Mouse (Mus musculus) layer of hippocampus, adult 9-11 months (tissue): ENCODE data around the gene Togaram2.
A peak's percentile ranks its signal among the peaks of the same experiment; 100 is the strongest.
"Not testable (repeated sequence)": the region's sequence is repeated elsewhere in the genome, so short reads cannot be mapped to it uniquely, and the experiment has no call there.

Experiments used
- DNase-seq: peaks from one replicate; pipeline ENCODE4 v3.0.0; 2022

Gene Togaram2

DNA sequence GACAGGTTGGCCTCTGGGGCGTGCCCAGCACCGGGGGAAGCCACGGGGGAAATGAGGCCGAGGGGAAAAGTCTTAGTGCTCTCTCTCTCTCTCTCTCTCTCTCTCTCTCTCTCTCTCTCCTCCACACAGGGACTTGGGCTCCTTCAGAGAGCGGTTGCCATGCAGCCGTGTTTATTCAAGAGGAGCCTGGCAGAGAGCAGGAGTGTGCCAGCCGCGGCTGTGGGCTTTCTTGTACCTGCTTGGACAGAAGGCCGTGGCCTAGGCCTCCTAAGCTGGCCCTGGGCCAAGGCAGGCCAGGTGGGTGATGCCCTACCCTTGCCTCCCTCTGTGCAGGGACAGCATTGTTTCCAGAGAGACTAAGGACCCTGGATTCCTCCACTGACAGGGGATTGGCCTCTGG is at the start of gene Togaram2:
Togaram2 (plus strand) TSS at position 170 of the 400 bp plus-strand sequence.
- no peak for DNase-seq

DNA sequence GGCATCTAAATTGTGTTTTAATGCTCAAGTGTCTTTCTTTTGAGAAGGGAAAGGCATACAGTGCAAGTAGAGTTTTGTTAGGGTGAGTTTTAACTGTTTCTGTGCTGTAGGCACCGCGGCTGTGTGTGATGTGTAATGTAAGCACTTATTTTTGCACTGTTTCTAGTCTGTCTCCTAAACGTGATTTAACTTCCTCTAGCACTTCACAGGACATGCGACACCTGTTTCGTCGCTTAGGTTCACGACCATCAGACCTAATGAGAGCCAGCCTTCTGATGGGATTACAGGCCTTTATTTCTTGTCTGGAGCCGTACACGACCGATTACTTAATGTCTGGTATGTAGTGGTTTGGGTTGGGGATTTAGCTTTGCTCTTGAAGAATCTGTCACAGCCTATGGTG is 41.3 kb upstream of the Togaram2 start:
- no peak for DNase-seq

DNA sequence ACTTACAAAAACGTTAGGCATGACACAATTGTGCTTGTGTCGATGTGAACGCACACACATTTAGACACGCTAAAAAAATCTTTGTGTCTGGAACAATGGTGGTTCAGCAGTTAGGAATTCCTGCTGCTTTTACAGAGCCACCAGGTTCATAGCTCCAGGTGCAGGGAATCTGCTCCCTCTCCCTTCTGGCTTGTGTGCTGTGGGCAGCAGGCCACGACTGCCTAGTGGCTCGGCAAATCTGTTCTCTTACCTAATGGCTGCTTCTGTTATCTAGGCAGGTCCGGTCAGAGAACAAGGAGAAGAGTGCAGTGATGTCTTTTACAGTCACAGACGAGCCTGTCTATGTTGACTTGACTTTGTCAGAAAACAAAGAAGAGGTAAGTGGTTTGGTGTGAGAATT is 39.7 kb upstream of the Togaram2 start:
- no peak for DNase-seq

DNA sequence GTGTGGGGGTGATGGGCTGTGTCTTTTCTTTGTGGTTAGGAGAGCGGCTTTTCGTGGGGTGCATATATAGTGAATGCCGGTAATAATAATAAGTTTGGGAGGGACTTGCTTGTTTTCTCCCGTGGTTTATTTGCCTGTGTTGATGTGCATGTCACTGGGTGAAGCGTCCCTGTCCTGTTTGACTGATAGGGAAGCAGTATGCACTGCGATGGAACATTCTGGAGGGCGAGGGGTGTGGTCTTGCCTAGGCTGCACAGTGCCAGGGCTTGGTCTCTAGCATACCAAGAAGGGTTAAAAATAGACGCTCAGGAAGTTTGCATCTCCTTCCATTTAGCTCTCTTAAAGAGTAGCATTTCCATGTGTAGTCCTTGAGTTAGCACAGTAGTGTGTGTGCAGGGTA is 36.3 kb upstream of the Togaram2 start:
- DNase-seq: no peak

DNA sequence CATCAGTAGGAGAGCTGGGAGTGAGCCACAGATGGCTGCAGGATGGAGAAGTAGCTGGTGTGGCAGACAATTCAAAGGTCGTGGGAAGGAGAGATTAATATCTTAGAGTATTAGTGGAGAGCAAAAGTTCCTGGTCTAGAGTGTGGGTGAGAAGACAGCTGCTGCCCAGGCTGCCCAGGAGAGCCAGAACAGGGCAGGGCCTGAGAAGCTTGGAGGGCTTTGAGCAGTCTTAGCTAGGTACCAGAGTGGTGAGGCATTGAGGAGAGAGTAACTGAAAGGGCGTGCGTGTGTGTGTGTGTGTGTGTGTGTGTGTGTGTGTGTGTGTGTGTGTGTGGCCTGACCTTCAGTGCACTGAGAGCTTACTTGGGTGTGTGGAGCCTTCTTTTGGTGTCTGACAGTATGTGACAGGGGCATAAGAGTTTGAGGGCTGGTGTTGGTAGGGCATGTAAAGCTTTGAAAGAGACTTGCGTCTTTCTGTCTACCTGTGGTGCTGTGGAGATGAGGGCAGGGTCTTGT is 35.3 kb upstream of the Togaram2 start:
- DNase-seq: no peak

DNA sequence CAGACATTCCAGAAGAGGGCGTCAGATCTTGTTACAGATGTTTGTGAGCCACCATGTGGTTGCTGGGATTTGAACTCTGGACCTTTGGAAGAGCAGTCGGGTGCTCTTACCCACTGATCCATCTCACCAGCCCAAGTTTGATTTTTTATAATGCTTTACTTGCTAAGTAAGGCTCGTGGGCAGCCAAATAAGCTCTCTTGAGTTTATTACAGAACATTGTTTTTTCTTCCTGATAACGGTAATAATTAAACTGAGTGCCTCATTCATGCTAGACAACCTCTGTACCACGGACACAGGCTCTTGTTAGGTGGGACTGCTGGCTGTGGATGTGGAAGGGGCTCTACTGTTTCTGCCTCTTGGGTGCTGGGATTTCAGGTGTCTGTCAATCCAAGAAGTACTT is 34.0 kb upstream of the Togaram2 start:
- DNase-seq: not testable (repeated sequence)

DNA sequence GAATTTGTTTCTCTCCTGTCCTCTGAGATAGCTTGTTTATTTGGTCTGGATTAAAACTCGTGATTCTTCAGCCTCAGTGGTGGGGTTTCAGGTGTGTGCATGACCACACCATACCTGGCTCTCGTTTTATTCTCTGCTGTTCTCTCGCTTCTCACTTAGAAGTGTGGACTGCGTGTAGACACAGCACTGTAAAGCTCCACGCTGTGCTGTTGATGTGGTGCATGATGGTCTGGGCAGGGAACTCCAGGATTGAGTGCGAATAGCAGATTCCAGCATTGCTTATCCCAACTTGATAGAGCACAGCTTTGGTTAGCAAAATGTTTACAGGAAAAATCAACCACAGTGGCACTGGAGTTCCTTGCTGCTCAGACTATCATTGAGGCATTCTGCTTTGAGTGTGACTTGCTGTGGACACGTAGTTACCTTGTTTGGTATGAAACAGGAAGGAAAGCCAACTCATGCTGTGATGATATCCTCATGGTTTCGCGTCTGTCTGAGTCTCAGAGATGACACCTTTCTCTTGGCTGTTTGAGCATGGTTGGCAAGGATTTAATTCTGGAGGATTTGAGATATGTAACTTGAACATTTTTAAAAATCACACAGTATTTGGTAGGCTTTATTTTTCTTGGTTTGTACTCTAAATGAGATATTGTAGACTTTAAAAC is 32.5 kb upstream of the Togaram2 start:
- DNase-seq: no peak

DNA sequence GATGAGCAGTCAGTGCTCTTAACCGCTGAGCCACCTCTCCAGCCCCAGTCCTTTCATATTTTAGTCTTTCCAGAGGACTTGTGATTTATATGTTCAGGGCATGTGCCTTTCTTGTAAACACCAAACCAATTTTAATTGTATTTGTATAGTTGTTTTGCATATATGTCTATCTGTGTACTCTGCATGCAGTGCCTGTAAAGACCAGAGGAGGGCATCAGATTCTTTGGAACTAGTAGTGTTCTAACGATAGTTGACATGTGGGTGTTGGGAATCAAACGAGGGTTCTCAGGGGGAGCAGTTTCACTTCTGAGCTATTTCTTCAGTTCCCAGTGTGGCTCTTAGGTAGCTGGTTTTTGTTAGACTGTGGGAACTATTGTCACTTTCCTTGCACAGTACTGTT is 30.9 kb upstream of the Togaram2 start:
- no peak for DNase-seq

DNA sequence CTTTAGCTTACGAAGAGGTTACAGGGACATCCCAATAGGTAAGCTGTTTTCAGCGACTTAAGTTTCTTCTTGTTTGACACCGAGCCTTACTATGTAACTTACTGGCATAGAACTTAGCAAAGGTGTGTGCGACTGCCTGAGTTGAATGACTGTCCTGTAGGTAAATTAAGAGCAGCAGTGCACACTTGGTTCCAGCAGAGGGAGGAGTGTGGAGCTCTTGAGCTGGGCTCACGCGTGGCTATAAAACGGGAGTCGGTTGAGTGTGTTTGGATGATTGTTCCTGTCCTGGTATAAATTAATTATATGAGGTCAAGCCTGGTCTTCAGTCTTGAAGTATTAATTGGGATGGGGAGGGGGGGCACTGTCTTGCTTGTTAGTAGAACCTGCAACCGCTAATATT is 23.1 kb upstream of the Togaram2 start:
- no peak for DNase-seq

DNA sequence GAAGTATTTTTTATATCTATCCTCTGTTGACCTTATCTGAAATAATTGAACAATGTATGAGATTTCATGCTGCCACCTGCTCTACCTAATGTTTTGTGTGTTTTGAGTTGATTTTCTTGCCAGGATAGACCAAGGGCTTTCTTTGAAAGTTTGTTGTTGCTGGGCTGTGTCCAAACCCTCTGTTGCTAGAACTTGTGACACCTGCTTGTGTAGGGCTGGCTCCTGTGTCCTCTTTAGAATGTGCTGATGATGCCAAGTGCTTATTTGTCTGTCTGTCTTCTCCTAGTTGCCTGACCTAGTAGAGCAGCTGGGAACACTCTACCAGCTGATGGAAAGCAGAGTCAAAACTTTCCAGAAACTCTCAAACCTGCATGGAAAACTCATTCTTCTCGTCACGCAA is 20.6 kb upstream of the Togaram2 start:
- DNase-seq: no peak

DNA sequence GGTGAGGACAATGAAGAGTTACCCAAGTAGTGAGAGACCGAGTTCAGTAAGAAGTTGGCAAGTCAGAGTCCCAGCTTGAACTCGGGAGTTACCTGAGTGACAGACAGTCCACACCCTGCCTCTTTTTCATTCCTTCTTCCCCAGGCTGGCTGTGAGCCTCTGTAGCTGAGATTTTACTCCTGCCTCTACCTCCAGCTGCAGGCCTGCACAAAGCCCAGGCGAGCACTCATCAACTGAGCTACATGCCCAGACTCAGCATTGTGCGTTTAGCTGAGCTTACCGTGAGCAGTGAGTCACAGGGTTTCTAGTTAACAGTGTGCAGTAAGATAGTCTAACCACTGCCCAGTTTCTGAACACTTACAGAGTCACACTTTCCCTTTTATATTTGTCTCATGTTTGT is 20.1 kb upstream of the Togaram2 start:
- DNase-seq: no peak

DNA sequence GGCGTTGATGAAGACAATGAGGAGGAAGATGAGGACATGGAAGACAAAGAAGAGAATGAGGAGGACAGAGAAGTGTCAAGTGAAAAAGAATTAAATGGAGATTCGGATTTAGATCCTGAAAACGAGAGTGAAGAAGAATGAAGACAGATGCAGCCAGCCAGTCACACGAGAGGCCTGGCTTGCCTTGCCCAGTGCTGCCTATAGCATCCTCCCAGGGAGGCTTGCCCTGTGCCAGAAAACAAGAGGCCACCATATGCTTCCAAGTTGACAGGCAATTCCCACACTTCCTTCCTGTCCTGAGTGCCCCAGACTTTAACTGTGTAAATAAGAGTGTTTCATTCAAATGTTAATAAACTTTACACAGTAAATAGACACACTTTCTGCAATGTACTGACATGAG is 15.5 kb upstream of the Togaram2 start:
- no peak for DNase-seq

DNA sequence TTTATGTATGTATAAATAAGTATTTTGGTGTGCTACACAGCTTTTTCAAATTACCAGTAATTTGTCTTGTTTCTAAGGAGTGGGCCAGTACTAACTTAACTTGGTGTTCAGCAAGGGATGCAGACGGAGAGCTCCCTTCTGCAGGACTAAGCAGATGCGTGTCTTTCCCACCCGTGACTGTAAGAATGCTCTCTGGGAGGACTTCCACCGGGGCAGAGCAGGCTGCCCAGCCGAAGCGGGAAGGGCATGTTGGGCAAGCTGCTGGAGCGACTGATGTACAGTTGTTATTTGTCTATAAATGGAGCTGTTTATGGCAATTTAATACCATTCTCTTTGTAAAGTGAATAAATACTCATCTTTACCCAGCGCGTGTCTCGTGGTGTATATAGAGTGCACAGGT is 14.4 kb upstream of the Togaram2 start:
- no peak for DNase-seq

DNA sequence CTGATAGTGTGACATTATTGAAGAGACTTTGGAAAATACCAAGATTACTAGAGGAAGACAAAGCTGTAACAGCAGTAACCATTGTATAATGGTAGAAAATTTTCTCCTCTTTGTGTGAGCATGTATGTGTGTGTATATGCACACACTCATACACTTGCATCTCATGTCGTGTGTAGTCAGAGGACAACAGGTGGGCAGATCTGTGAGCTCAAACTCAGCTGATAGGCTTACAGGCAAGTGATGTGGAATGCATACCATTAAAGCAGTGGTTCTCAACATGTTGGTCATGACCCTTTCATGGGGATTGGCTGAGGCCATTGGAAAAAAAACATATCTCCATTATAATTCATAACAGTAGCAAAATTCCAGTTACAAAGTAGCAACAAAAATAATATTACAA is 12.7 kb upstream of the Togaram2 start:
- no peak for DNase-seq

DNA sequence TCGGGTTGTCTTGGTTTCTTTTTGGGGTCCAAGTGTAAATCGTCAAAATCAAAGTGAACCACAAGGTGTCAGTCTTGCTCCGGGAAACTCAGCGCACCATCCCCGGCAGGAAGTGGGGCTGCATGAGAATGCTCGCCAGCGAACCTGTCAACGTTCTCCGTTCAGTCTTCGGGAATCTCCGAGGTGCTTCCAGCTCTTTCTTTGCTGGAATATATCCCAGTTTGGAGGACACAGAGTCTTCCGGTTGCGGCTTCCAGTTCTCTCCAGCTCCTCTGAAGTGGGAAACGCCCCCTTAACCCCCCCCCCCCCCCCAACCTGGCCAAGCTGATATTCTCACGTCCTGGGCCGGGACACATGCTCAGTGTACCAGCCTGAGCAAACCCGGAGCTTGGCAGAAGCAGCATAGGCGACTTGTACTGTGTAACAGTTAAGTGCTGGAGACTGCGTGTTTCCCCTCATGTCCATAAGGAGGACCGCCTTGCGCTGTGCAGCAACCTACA is 10.3 kb upstream of the Togaram2 start:
- DNase-seq: peak; percentile 54

DNA sequence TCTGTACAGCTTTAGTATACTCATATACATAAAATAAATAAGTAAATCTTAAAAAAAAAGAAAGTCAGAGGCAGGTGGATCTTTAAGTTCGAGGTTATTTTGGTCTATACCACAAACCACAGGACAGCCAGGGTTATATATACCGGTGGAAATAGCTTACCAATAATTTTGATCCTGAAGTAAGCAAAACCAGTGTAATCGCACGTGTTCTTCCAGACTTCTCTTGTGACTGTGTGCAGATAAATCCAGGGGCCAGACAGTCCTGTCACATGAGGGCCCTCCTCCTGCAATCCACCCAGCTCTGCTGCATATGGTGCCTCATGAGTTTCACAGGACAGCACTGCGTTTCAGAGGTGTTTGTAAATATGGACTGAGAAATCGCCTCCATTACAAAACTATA is 9.6 kb upstream of the Togaram2 start:
- DNase-seq: no peak

DNA sequence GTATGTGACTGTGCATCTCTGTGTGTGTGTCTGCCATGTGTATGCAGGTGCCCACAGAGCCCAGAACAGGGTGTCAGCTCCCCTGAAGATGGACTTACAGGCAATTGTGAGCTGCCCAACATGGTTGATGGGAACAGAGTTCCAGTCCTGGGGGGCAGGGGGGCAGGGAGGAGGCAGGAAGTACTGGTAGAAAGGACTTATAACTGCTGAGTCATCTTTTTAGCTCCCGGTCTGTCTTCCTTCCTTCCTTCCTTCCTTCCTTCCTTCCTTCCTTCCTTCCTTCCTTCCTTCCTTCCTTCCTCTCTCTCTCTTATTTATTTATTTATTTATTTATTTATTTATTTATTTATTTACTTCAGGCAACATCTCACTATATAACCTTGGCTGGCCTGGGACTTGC is 8.9 kb upstream of the Togaram2 start:
- no peak for DNase-seq

DNA sequence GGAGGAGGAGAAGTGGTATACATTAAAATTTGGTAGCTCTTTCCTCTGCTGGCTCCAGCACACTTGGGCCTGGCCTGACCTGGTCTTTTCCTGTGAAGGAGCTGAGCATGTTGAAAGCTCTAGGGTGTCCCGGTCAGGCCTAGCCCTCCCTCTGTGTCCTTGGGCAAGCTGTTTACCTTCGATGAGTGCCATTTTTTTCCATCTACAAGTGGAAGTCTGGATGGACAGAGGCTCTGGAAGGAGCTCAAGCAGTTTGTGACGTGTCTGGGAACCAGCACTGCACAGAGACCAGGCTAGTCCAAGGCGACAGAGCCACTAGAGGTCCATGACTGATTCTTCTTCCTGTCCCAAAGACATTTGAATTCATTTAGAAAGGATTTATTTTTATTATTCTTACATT is 7.9 kb upstream of the Togaram2 start:
- DNase-seq: no peak

DNA sequence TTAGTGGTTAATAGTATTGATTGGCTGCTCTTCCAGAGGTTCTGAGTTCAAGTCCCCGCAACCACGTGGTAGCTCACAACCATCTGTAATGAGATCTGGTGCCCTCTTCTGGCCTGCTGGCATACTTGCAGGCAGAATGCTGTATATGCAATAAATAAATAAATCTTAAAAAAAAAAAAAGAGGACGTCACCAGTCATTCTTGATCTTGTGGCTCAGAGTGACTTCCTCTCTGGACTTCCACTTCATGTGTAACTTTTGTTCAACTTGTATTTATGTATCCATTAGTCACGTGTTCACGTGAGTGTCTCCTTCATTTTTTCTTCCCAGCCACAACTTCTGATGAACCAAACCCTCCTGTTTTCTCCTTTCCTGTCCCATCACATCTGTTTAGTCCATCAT is 3.5 kb upstream of the Togaram2 start:
- no peak for DNase-seq

DNA sequence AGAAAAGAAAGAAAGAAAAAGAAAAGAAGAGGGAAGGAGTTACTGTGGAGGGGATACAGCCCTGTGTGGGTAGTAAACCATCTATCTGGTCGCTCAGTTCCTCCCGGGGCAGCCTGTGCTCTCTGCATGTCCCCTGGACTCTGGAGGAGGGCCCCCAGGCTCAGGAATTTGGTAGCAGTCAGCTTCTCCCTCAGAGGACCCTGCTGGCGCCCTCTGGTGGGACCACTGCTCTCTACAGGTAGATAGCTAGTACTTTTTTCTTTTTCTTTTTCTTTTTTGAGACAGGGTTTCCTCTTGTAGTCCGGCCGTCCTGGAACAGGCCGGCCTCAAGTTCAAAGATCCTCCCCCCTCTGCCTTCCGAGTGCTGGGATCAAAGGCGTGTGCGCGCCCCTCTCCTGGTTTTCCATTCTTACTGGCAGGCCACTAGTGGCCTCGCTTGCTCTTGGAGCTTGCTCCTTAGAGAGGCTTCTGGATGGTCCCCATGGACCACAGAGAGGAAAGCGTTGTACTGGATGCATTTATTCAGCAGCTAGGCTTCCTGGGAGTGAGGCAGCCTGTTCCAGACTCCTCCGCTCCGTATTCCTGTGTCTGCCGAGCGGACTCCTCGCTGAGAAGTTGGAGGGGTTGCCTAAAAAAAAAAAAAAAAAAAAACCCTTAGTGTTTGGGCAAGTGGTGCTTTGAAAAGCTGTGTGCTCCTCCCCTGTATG is 1.1 kb upstream of the Togaram2 start:
- no peak for DNase-seq

DNA sequence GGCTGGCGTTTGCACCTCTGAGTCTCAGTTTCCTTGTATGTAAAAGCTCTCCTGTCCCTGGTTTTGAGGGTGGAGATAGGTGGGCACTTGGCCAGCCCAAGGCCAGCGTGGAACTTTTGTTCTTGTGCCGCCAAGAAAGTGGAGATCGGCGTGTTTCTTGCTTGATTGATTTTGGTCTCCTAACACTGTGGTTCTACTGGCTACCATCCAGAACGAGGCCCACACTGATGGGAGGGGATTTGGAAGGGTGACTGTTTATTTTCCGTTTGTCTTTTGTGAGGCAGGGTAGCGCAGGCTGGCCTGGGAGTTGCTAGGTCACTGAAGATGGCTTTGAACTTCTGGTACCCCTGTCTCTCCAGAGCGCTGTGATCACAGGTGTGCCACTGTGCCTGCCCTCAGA is 875 bp downstream of the Togaram2 start:
- DNase-seq: no peak

DNA sequence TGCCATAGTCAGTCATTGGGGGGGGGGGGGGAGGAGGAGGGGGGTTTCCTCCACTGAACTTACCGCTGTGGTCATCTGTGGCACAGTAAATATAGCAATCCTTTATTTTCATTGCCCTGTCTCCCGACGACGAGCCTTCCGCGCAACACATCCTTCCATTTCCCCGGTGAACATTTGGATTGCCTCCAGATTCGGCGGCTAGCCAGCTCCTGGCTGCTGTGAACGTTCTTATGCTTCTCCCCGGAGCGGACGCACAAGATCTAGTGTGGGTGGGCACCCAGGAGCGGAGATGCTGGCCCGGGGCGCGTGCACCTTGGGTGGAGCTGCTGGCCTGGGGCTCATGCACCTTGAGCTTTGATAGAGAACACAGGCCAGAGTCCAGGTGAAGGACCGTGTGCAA is 1.8 kb downstream of the Togaram2 start:
- DNase-seq: no peak

DNA sequence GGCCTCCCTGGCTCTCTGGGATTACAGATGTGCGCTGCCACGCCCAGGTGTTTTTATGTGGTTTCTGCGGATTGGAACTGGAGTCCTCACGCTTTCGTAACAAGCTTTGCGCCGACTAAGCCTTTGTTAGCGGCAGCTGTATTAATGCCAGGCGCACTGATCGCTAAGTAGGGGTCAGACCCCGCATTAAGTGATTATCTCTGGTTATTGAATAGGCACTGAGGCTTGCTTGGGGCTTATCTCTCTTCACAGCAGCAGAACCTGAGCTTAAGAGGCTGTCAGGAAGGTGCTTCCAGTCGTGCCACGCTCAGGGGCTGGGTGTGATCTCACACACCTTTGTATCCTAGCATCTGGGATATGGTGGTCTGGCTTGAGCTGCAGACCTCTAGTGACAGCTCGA is 8.6 kb downstream of the Togaram2 start:
- DNase-seq: no peak

DNA sequence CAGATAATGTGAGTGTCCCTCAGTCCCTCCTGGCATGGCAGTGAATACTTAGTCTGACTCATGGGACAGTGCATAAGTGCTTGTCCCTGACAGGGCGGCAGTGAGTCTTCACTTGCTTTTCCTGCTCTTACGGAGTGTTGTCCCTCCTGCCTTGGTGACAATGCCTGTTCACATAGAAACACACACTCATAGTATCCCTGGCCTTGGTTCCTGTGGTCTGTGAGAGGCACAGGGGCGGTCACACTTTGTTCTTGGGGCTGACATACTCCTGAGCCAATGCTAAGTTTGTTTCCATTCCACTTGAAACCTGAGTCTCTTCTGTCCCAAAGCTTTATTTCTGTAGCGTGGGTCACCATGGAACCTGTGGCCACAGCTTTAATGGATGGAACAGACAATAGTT is 9.3 kb downstream of the Togaram2 start:
- no peak for DNase-seq

DNA sequence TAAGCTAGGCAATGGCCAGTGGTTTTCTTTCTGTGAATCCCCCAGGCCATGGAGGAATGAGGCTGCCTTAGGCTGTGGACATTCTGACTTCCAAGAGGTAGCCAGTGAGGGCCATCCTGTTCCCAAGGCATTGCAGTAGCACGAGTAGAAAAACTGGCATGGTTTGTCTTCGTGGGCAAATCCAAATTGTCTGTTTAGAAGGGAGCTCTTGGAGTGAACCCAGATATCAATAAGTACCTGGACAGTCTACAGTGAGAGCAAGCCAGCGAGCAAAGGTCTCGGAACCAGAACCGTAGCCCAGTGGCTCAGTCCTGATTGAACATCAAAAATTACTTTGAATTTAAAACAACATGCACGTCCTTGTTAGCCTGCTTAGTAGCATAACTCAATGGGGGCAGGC is 10.2 kb downstream of the Togaram2 start:
- DNase-seq: no peak
